Mouse (Mus musculus) right cerebral cortex, postnatal 10 days (tissue): ENCODE measurements around the gene C5ar1.
A peak's percentile ranks its signal among the peaks of the same experiment; 100 is the strongest.
"Not testable (repeated sequence)": the region's sequence is repeated elsewhere in the genome, so short reads cannot be mapped to it uniquely, and the experiment has no call there.

Experiments
- DNase-seq, 2 experiments: peaks; one replicate each; pipeline ENCODE4 v3.0.0; 2021; ENCODE audit warnings: low spot score in 2 of 2

The C5ar1 gene

DNA sequence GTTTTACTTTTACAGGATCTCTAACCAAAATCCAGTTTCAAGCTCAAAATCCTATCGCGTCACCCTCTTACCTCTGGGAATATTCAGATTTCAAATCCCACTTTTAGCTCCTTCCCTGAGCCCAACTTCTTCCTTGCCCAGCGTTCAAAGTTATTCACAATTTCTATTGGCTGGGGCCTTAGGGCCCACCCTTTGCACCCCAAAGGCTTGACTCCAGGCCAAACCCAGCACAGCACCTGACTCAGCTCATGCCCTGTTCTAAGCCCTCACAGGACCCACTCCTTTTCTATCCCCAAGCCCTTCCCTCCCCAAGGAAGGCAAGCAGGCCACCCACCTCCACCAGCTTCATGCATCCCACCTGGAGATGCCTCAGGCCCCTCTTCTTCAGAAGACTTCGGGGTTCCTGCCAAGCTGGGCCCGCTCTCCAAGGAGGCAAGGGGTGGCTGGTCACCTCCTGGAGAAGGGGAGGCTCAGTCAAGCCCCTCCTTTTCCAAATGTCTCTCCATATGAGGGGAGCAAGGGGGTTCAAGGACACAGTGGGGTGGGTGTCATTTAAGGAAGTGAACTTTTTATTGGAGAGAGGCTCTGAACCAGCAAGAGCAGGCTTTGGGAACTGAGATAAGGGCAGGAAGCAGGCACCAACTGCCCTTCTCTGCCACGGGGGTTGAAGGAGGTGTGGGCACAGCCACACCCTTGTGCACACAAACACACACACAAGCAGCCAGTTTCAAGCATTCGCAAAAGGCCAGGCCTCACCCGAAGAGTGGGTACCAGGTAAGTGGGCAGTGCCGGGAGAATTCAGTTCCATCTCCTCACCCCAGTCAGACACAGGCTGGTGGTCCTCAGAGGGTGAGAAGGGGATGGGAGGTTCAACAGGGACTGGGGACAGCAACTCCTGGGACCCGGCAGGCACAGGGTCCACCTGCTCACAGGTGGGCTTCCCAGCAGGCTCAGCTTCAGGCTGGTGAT is 15.9 kb upstream of the C5ar1 start:
- peak in 1 of 2 experiments; percentile 28 for DNase-seq

DNA sequence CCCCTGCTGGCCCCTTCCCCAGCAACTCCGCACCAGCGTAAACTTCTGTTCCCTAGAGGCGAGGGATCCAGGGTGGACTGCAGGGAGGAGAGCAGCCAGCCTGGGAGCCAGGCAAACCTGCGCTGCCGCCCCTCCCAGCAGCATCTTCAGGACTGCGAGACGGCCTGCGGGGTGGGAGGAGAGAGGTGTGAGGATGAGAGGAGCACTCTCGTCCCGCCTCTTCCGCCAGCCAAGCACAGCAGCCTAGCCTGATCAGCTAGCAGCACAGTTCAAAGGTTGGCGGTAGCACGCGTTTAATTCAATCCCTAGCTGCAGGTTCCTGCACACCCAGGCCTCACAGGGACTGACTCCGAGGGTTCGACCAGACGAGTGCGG is 14.4 kb upstream of the C5ar1 start:
- DNase-seq = peak; percentile 76 to 80

DNA sequence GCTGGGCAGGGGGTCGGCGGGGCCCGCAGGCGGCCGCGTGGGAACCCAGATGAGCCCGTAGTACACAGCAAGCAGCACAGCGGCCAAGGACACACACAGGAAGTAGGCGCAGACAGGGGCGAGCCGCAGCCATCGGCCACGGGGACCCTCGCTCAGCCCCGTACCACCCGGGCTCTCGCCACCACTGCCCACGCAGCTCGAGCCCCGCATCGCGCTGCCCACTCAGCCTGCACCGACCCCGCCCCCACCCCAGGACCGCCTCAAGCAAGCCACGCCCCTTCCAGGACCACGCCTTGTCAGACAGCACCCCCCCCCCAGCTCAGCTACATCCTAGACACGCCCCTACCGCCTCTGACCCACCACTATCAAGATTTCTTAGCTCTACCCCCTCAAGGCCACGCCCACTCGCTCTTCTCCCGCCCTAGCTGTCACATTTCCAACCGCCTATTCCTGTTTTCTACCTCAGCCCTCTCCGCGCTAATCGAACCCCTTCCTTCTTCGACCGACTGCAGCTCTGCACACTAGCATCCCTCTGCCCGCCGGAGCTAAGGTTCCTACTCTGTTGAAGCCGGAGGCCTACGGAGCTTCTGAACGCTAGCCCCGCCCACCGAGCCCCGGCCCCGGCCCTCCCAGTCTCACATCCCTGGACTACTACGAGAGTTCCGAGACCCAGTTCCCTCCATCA is 13.9 kb upstream of the C5ar1 start, which contains the start of gene Inafm1:
Gene Inafm1, minus strand, starts transcription at position 537 of the 685 bp plus-strand sequence.
- peak; percentile 94 to 95 for DNase-seq

DNA sequence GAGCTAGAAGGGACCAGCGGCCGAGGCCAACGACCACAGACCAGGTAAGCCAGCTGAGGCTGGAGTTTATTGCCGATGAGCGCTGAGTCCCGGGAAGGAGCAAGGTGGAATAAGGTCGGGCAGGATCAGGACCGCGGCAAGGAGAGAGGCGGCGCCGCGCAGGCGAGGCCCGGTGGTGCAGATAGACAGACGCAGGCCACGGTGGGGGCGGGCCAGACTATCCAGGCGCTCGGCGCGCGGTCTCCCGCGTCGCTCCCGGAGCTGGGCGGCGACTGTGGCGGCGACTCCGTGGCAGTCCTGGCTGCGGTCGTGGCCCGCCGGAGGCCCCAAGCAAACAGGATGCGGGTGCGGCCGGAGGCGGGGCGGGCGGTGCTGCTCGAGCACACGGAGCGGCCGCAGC is 13.3 kb upstream of the C5ar1 start:
- DNase-seq = peak; percentile 82

DNA sequence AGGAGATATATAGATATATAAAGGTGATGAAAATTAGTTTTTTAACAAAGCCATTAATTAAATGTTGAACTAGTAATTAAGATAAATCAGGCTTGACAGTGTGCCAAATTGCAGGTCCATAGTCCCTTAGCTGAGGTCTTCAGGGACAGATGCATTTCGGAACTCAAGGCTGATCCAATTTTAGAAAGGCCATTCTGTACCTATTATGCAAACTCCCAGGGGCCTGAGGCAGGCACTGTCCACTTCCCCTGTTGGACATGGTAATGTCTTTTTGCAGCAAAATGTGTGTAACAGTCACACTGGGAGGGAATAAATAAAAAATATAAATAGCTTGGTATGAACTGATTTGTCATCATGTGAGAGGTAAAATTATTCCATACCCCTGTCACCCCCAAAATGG is 11.8 kb upstream of the C5ar1 start:
- no peak for DNase-seq

DNA sequence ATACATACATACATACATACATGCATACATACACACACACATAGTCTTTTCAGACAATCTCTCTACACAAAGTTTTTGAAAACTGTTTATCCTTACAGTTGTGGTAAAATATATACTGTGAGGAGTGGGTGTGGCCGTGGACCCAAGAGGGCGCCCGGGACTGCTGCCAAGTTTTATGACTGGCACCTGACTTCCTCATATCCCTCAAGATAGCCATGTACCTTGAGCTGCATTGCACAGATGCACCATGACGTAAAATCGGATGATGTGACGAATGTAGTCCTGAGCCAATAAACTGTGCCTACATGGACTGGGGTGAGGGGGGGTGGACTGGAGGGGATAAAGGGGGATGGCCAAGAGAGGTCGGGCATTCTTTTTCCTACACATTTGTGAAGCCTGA is 7.3 kb upstream of the C5ar1 start:
- not testable (repeated sequence) for DNase-seq

DNA sequence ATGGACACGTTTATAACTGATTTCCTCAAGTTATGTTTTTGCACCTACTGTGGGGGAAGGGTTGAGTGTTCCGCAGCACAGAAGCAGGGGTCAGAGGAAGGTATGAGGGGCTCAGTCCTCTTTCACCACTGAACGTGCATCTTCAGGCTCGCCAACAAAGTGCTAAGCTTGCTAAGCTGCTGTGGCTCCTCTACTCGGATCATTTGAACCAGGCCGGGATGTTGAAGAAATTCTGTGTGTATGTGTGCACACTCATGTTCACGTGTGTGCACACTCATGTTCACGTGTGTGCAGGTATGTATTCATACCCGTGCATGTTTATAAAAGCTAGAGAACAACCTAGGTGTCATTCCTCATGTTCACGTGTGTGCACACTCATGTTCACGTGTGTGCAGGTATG is 6.5 kb upstream of the C5ar1 start:
- no peak for DNase-seq

DNA sequence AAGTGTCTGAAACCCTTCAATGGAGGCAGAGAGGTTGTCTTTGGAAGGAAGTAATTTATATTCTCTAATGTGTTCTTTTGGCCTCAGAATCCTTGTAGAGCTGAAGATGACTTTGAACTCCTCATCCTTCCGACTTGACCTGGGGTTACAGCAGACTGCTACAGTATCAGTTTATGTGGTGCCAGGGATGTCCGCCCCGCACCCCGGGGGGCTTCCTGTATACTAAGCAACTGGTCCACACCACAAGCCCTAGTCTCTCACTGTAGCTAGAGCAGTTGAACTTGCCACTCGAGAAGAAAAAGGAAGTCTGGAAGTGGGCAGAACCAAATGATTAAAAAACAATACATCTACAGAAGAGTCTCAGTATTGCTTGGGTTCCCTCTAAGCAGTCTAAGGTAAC is 4.5 kb upstream of the C5ar1 start:
- DNase-seq = no peak

DNA sequence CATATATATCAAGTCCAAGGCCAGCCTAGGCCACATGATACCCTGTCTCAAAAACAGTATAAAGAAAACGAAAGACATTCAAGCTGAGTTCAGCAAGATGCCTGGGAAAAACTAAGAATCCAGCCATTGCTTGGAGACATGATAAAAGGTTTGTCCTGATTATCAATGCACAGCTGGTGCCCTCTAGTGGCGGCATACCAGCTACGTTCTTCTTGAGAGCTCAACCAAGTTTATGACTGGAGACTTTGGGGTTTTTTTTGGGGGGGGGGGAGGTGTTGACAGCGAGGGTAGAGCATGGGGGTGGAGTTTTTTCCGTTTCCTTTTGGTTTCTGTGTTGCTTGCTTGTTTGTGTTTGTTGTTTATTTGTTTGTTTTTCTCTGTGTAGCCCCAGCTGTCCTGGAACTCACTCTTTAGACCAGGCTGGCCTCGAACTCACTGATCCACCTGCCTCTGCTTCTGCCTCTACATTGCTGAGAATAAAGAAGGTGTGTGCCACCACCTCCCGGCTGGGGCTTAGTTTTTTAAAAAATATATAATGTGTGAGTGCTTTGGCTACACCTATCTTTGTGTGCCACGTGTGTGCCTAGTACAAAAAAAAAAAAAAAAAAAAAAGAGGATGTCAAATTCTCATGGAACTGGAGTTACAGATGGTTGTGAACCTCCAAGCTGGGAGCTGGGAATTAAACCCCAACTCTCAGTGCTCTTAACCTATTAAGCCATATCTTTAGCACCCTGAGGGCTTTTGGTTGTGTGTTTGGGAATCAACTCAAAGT is 3.9 kb upstream of the C5ar1 start:
- DNase-seq = peak; percentile 80 to 82

DNA sequence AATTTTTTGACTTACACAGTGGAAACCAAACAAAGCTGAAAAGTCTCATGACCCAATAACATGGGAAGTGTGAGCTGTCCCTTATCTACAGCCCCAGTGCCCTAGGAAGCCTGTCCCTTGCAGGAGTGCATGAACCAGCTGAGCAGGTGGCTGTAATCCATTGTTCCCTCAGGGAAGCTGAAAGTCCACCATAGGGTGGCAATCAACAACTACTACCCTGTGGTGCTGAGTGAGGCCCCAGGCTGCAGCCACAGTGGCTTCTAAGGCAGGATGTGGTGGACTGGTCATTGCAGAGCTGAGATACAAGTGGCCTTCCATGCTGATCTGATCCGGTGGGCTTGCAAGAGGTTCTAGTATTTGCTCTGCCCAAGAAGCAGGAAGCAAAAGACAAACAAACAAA is 1.8 kb upstream of the C5ar1 start:
- DNase-seq = no peak

DNA sequence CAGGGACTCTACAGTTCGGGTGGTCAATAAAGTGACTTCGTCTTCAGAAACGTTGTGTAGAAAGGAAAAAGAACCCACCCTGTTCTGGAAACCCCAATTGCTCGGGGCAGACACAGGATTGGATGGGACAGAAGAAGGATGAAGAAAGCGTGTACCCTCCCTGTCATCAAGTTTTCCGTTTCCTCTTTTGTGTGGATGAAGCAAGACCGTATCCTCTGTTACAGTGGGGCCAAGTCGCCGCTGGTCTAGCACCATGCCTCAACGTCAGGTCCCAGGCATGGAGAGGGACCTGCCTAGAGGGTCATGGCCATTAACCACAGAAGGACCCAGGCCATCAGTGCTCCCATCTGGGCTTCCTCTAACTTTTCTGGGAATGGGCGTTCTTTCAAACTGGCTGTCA is 1.5 kb downstream of the C5ar1 start:
- DNase-seq = no peak

DNA sequence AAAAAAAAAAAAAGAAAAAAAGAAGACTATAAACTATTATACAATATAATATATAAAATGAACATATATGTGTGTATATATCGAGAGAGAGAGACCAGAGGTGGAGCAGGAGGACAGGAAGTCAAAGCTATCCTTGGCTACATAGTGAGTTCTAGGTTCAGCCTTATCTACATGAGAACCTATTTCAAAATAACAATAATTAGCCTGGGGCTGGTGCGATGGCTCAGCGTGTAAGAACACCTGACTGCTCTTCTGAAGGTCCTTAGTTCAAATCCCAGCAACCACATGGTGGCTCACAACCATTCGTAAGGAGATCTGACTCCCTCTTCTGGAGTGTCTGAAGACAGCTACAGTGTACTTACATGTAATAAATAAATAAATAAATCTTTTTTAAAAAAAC is 3.4 kb downstream of the C5ar1 start:
- not testable (repeated sequence) for DNase-seq

DNA sequence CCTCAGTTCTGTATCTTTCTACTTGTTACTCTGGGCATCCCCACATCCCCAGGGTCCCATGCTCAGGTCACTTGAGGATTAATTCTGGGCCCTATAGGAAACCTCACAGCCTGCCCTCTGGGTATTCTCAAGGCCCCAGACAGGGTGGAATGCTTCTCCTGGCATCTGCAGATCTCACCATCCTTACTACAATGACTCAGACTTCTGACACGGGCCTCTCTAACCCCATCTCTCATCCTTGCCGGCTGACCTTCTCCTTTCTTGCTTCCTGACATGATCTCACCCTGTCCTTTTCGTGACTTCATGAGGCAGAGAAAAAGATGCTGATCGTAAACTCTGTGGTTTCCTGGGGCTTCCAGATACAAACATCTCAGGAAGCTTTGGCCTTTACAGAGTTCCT is 5.1 kb downstream of the C5ar1 start:
- no peak for DNase-seq

DNA sequence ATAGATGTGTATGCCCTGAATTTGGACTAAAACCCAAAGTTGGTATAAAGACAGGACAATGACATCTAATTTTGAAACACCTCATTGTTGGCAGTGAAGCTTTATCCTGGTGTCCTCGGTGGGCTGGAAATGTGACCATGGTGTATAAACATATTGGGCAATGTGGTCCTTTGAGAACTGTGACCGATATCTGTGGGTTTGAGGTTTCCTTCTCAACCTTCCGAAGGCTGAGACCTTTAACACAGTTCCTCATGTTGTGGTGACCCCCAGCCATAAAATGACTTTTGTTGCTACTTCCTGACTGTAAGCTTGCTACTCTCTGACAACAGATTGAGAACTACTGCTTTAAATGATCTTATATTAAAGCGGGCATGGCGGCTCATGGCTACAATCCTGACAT is 8.7 kb downstream of the C5ar1 start:
- DNase-seq = no peak

DNA sequence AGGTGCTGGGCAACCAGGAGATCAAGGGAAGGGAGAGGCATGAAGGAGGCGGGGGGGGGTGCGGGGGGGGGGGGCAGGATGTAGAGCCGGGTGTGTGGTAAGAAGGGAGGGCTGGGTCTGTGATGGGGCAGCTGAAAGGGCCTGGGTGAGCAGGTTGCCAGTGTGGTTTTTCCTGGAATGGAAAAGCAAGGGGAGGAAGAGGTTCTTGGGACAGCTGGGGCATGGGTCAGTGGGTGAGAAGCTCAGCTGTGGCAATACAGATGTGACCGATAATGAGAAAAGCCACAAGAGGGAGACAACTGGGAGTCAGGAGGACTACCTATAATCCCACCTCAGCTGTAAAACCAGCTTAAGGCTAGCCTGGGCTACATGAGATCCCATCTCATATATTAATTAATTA is 13.4 kb downstream of the C5ar1 start:
- DNase-seq = no peak

DNA sequence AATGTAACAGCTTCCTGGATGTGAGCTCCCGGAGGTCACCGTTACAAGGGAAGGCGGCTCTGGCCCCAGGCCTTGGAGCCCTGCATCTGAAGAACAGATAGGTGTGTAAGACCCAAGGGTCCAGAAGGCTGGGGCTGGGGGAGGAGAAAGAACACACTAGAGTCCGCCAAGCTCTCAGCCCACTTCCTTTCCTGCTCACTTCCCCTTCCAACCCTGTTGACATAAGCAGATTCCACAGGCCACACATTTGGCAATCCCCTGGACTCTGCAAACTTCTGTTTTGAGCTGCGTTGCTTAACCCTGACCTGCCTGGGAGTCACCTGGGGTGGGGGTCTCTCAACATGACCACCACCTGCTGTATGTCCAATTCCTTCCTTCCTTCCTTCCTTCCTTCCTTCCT is 15.3 kb downstream of the C5ar1 start, which contains the start of gene C5ar2:
Gene C5ar2, minus strand, starts transcription at position 88 of the 400 bp plus-strand sequence.
- DNase-seq = peak; percentile 40 to 48

DNA sequence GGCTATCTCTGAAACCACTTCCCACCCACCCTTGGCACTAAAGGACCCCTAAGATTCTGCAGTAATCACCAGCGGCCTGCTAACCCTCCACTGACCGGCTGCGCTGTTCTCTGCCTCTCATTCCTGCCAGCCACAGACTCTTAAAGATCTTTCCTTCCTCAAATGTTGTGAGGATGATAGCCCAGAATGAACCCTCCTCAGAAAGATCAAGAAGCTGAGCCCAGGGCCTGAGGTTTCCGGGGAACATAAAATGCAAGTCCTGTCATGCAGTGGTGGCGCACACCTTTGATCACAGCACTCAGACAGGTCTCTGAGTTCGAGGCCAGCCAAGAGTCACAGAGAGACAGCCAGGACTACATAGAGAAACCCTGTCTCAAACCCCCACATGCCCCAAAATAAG is 17.1 kb downstream of the C5ar1 start:
- no peak for DNase-seq

DNA sequence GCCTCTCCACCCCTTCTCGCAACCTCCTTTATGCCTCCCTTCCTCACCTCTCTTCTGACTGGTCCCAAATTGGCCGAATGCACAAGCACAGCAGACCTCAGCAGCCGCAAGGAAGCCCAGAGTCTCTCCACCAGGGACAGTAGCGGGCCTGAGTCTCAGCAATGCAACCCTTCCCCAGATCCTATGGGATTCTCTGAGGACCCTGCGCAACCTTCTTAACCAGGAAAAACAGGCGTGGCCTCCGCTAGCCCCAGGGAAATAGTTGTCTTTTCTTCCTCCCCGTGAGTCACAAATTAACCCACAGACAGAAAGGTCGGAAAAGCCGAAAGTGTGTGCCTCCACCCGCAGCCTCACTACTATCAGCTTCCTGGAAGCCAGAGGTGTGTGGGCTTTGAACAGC is 17.6 kb downstream of the C5ar1 start:
- no peak for DNase-seq

DNA sequence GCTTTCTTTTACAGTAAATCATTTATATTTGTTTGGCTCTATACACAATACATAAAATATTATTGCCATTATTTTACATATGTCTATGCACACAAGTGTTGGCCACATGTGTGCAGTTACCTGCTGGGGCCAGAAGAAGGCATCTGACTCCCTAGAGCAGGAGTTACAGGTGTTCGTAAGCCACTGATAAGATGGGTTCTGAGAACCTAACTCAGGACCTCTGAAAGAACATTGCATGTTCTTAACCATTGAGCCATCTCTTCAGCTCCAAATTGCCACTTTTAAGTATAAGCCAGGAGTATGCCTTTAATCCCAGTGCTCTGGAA is 18.4 kb downstream of the C5ar1 start:
- no peak for DNase-seq

DNA sequence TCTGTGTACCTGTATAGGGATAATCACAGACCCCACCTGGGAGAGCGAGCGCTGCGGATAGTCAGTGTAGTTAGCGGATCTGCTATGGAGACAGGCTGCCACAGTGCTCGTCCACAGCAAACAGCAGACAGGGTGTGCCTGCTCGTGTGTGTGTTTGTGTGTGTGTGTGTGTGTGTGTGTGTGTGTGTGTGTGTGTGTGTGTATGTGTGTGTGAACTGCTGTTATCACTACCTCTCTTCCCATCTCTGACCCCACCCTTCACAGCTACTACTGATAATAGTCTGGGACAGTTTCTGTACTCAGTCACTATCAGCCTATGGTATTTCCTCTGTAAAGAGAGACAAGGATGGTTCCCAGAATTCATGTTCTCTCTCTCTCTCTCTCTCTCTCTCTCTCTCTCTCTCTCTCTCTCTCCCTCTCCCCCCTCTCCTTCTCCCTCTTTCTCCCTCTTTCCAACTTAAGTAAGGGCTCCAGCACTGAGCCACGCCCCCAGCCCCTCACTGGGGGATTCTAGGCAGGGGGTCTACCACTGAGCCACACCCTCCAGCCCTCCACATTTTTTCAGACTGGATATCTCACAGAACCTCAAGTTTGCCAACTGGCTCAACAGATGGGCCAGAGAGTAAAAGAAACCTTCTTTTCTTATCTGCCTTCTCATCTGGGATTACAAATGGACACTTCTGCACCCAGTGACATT is 18.9 kb downstream of the C5ar1 start:
- DNase-seq = no peak

DNA sequence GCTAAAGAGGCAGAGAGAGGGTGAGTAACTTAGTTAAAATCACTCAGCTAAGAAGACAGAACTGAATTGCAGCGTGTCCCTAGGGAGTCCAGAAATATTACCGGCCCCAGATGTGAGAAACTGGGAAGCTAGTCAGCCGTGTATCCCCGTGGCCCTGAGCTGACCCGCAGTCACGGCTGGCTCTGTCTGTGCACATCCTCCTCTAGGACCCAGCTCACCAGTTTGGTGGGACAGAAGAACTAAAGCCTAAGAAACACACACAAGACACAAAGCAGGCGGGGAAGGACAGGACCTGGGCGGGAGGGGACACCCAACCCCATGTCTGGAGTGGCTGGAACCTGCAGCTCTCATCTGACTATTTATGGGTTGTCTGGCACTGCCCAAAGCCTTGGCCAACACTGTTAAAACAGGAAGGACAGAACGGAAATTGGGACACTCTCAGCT is 19.8 kb downstream of the C5ar1 start:
- DNase-seq = no peak

DNA sequence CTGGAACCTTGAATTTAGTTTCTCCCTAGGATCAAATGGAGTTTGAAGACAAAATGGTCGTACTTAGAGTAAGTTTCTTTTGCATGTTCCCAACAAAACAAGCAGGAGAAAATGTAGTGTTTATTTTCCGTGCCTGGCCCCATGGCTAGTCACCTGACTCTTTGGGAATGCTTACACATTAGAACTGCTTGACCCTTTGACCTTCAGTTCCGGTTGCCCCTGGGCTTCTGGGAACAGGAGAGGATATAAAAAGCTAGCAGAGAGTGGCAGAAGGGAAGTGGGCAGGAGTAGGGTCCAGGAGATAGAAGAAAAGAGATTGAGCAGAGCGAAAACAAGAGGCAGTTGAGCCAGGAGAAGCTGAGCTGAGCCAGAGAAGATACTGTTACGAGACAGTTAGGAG is 29.5 kb downstream of the C5ar1 start:
- no peak for DNase-seq
